In genomic region chr2:106889297-106890000, GRCm38 (mm10) we compare ENCODE assay signal across 9 mouse cellular contexts.
DNase-seq lines count a peak whose midpoint lies in the region; ATAC-seq lines count a peak whose summit lies in the region.
"Had no signal": no experiment of that assay in that cellular context is flagged by ENCODE, and none has a peak within 500 bp of the region (broad histone marks: within the 10 kb centered on the region; RNA-seq: fewer than 3 reads in every experiment).

No protein-coding gene starts in this region.

- DNase-seq in embryonic facial prominence, embryonic 11.5 days (ENCODE audit: low spot score), result peak; percentile 49
- no peak for DNase-seq in embryonic facial prominence, embryonic 10.5 days (ENCODE audit: low spot score)
- DNase-seq in urinary bladder, postnatal 14 days (ENCODE audit: low spot score), result peak; percentile 27
- no peak for DNase-seq in urinary bladder, adult 2 months (ENCODE audit: low spot score)
- DNase-seq in heart, postnatal 4 days, result peak; percentile 70
- DNase-seq in lung, postnatal 10 days, result peak; percentile 66
- no peak for DNase-seq in B cell, adult 2 months
- DNase-seq in spleen, postnatal 14 days (ENCODE audit: low spot score in 2 of 2), result no peak
- DNase-seq: liver, embryonic 13.5 days had no signal

- H3K4me2 ChIP-seq in embryonic facial prominence, embryonic 11.5 days (ENCODE audit: low read depth, low read length), result no peak overlapping the region
- H3K4me2 ChIP-seq: liver, embryonic 13.5 days had no signal

- ATAC-seq in embryonic facial prominence, embryonic 11.5 days (replicated peaks; ENCODE audit: insufficient number of reproducible peaks, low FRiP score, low TSS enrichment, low read depth), result peak; percentile 47

- H3K4me3 ChIP-seq in embryonic facial prominence, embryonic 11.5 days (ENCODE audit: low read depth, low read length), result no peak overlapping the region
- no peak overlapping the region for H3K4me3 ChIP-seq in embryonic facial prominence, embryonic 10.5 days
- H3K4me3 ChIP-seq: liver, embryonic 13.5 days had no signal

- no peak overlapping the region for H3K9ac ChIP-seq in embryonic facial prominence, embryonic 11.5 days (replicated peaks; ENCODE audit: low read length)
- H3K9ac ChIP-seq: liver, embryonic 13.5 days had no signal

- H3K27me3 ChIP-seq in embryonic facial prominence, embryonic 11.5 days (ENCODE audit: control insufficient read depth, insufficient read depth, low read length), result no peaks in the 10 kb centered on the region
- no peaks in the 10 kb centered on the region for H3K27me3 ChIP-seq in embryonic facial prominence, embryonic 10.5 days (replicated peaks; ENCODE audit: low read depth, poor library complexity, severe bottlenecking)
- H3K27me3 ChIP-seq: liver, embryonic 13.5 days had no signal

- no peak overlapping the region for H3K27ac ChIP-seq in embryonic facial prominence, embryonic 11.5 days (replicated peaks; ENCODE audit: low read depth, low read length)
- no peak overlapping the region for H3K27ac ChIP-seq in embryonic facial prominence, embryonic 10.5 days (replicated peaks)
- H3K27ac ChIP-seq: liver, embryonic 13.5 days had no signal

- no peaks in the 10 kb centered on the region for H3K4me1 ChIP-seq in embryonic facial prominence, embryonic 11.5 days (ENCODE audit: control insufficient read depth, insufficient read depth, low read length)
- H3K4me1 ChIP-seq in embryonic facial prominence, embryonic 10.5 days, result peaks cover 31% of the 10 kb centered on the region
- H3K4me1 ChIP-seq: liver, embryonic 13.5 days had no signal

- no peaks in the 10 kb centered on the region for H3K9me3 ChIP-seq in embryonic facial prominence, embryonic 11.5 days (replicated peaks; ENCODE audit: control insufficient read depth, low read length)
- no peaks in the 10 kb centered on the region for H3K9me3 ChIP-seq in embryonic facial prominence, embryonic 10.5 days
- H3K9me3 ChIP-seq: liver, embryonic 13.5 days had no signal

- 16% methylated on average over 3 of the region's 3 CpGs for WGBS in embryonic facial prominence, embryonic 11.5 days
- 28% methylated on average over 3 of the region's 3 CpGs for WGBS in embryonic facial prominence, embryonic 10.5 days

- no peaks in the 10 kb centered on the region for H3K36me3 ChIP-seq in embryonic facial prominence, embryonic 11.5 days (replicated peaks; ENCODE audit: control insufficient read depth, insufficient read depth, low read depth, low read length)
- H3K36me3 ChIP-seq in embryonic facial prominence, embryonic 10.5 days (replicated peaks), result no peaks in the 10 kb centered on the region
- H3K36me3 ChIP-seq: liver, embryonic 13.5 days had no signal

Comparison
In these comparisons a context has a peak if more than half of its experiments do, and no peak if none do; other contexts are left out.
1. DNase-seq: peak in embryonic facial prominence, embryonic 11.5 days (single experiment), urinary bladder, postnatal 14 days (single experiment), heart, postnatal 4 days (single experiment) and lung, postnatal 10 days (single experiment); none in embryonic facial prominence, embryonic 10.5 days (single experiment), urinary bladder, adult 2 months (single experiment), B cell, adult 2 months (0 of 2) and spleen, postnatal 14 days (0 of 2).